12 mouse cellular contexts compared by ENCODE assay signal in the genomic region with DNA sequence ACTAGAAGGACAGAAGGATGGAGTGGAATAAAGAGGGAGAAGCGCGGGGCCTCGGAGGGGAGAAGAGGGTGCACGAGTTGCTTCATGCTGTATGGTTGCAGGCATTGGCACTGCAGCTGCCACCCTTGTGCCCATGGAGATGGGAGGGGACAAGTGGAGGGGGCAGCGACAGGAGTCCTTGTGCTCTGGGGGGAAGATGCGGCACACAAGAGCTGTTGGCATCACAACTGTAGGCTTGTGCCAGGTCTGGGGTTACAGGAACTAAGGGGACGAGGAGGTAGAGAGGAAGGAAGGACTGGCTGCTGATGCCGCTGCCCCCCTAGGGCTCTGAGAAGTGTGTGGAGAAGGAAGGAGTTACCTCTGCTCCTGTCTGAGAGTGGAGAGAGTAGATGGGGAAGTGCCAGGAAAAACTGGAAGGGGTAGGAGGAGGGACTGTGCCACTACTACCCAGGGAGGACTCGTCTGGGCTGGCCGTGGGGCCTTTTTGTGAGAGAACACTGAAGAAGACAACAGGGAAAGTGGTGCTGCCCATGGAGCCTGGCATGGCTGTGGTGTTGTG. TPM values are rescaled to one million over a fixed set of nuclear protein-coding genes. Genes with fewer than 3 reads are reported as not detected.
DNase-seq lines count a peak whose midpoint lies in the region; ATAC-seq and TF ChIP-seq lines count a peak whose summit lies in the region.
"Had no signal": no experiment of that assay in that cellular context is flagged by ENCODE, and none has a peak within 500 bp of the region (broad histone marks: within the 10 kb centered on the region; RNA-seq: fewer than 3 reads in every experiment).

No protein-coding gene starts in this region.

- TF ChIP-seq POLR2A in olfactory bulb, adult 2 months (IDR thresholded peaks at IDR 0.05; ENCODE audit: insufficient read depth, low read depth, low read length): no peak

- TF ChIP-seq CTCF in olfactory bulb, adult 2 months (IDR thresholded peaks at IDR 0.05; ENCODE audit: insufficient read depth, low read depth, low read length): no peak

- H3K4me3 ChIP-seq in neural tube, embryonic 12.5 days: no peak overlapping the region
- peak overlapping the region; percentile 33 for H3K4me3 ChIP-seq in hindbrain, embryonic 14.5 days (replicated peaks; ENCODE audit: low read length)
- H3K4me3 ChIP-seq in olfactory bulb, adult 2 months (ENCODE audit: insufficient read depth, low read depth, low read length): peak overlapping the region; percentile 59

- H3K9ac ChIP-seq in neural tube, embryonic 12.5 days: no peak overlapping the region
- peak overlapping the region; percentile 57 for H3K9ac ChIP-seq in hindbrain, embryonic 14.5 days

- H3K27me3 ChIP-seq in neural tube, embryonic 12.5 days (replicated peaks): no peaks in the 10 kb centered on the region
- H3K27me3 ChIP-seq in hindbrain, embryonic 14.5 days (ENCODE audit: control insufficient read depth, insufficient read depth, low read length): no peaks in the 10 kb centered on the region

- intact Hi-C loops in heart, postnatal 14 days (cut with DNase I): no loop called here

- no peaks in the 10 kb centered on the region for H3K36me3 ChIP-seq in neural tube, embryonic 12.5 days
- peaks cover 3% of the 10 kb centered on the region; the same call in 1 of the 2 replicates for H3K36me3 ChIP-seq in hindbrain, embryonic 14.5 days (replicated peaks; ENCODE audit: control insufficient read depth, insufficient read depth)

- H3K4me2 ChIP-seq in neural tube, embryonic 12.5 days (replicated peaks): peak overlapping the region; percentile 31
- H3K4me2 ChIP-seq in hindbrain, embryonic 14.5 days (replicated peaks): peak overlapping the region; percentile 54

- no peak overlapping the region for H3K27ac ChIP-seq in neural tube, embryonic 12.5 days
- H3K27ac ChIP-seq in hindbrain, embryonic 14.5 days: peak overlapping the region; percentile 96
- peak overlapping the region; percentile 96 for H3K27ac ChIP-seq in olfactory bulb, adult 2 months (ENCODE audit: insufficient read depth, low read depth, low read length)

- H3K4me1 ChIP-seq in neural tube, embryonic 12.5 days: peaks cover 19% of the 10 kb centered on the region
- peaks cover 29% of the 10 kb centered on the region for H3K4me1 ChIP-seq in hindbrain, embryonic 14.5 days (replicated peaks; ENCODE audit: control insufficient read depth, insufficient read depth, low read length)
- peaks cover 30% of the 10 kb centered on the region for H3K4me1 ChIP-seq in olfactory bulb, adult 2 months (ENCODE audit: control insufficient read depth, insufficient read depth, low read length)

- ATAC-seq in neural tube, embryonic 12.5 days (ENCODE audit: low FRiP score, low read depth): peak; percentile 8; the same call in 1 of the 2 replicates
- ATAC-seq in hindbrain, embryonic 14.5 days (ENCODE audit: low FRiP score): peak; percentile 45

- no peak for DNase-seq in neural tube, embryonic 10.5 days (ENCODE audit: extremely low spot score, low spot score)
- DNase-seq in cerebellum, adult 8-10 months: peak; percentile 82
- no peak for DNase-seq in hindbrain, embryonic 14.5 days (ENCODE audit: low spot score)
- no peak for DNase-seq in testis, postnatal 14 days (ENCODE audit: low spot score)
- DNase-seq in heart, postnatal 14 days: no peak
- no peak for DNase-seq in heart, postnatal 4 days
- DNase-seq: embryo, embryonic 11 days; lung, adult 2 months; thymus, postnatal 25 days had no signal

- H3K9me3 ChIP-seq in neural tube, embryonic 12.5 days: no peaks in the 10 kb centered on the region
- no peaks in the 10 kb centered on the region for H3K9me3 ChIP-seq in hindbrain, embryonic 14.5 days (ENCODE audit: control insufficient read depth, low read length)

- 83% methylated on average over 10 of the region's 10 CpGs for WGBS in neural tube, embryonic 12.5 days
- WGBS in hindbrain, embryonic 14.5 days: 58% methylated on average over 10 of the region's 10 CpGs
- 13% methylated on average over 10 of the region's 10 CpGs for WGBS in olfactory bulb, adult 2 months

RNA-seq across cellular contexts. Expression of a gene that starts 37.9 kb away (rescaled TPM):
- polyA plus RNA-seq in neural tube, embryonic 12.5 days (2016; fragmentation: Nextera tagmentation; extraction: Ambion mirVana): 29.4 and 34.4 TPM in 2 replicates
- polyA plus RNA-seq in hindbrain, embryonic 14.5 days (2014; fragmentation: Nextera tagmentation; extraction: Ambion mirVana): 17.8 and 21.5 TPM in 2 replicates
- polyA plus RNA-seq in olfactory bulb, adult 2 months (2012; ENCODE audit: insufficient read depth, insufficient read length, low replicate concordance, missing spikeins): not detected in 2 replicates
- 1 to 10 TPM; 2.5 to 3.3 TPM for total RNA-seq in heart, postnatal 14 days (2021)
- total RNA-seq in heart, postnatal 4 days (2021): 1 to 10 TPM; 2.9 to 3.8 TPM

RNA-seq across cellular contexts. Expression of a gene that starts 39.0 kb away (rescaled TPM):
- polyA plus RNA-seq in neural tube, embryonic 12.5 days (2016; fragmentation: Nextera tagmentation; extraction: Ambion mirVana): 64.1 and 69.1 TPM in 2 replicates
- 42.6 and 43.1 TPM in 2 replicates for polyA plus RNA-seq in hindbrain, embryonic 14.5 days (2014; fragmentation: Nextera tagmentation; extraction: Ambion mirVana)
- not detected in 2 replicates for polyA plus RNA-seq in olfactory bulb, adult 2 months (2012; ENCODE audit: insufficient read depth, insufficient read length, low replicate concordance, missing spikeins)
- 10 to 100 TPM; 23.4 to 28.4 TPM for total RNA-seq in heart, postnatal 14 days (2021)
- total RNA-seq in heart, postnatal 4 days (2021): 10 to 100 TPM; 35.7 to 39.7 TPM

RNA-seq across cellular contexts. Expression of a gene that starts 40.3 kb away (rescaled TPM):
- polyA plus RNA-seq in neural tube, embryonic 12.5 days (2016; fragmentation: Nextera tagmentation; extraction: Ambion mirVana): 25.7 and 26.5 TPM in 2 replicates
- 30.4 and 30.7 TPM in 2 replicates for polyA plus RNA-seq in hindbrain, embryonic 14.5 days (2014; fragmentation: Nextera tagmentation; extraction: Ambion mirVana)
- polyA plus RNA-seq in olfactory bulb, adult 2 months (2012; ENCODE audit: insufficient read depth, insufficient read length, low replicate concordance, missing spikeins): not detected in 2 replicates
- 10 to 100 TPM in 1 of 2 experiments, 1 to 10 TPM in 1; 9.6 to 11.4 TPM for total RNA-seq in heart, postnatal 14 days (2021)
- 10 to 100 TPM; 12.2 to 13.2 TPM for total RNA-seq in heart, postnatal 4 days (2021)

RNA-seq across cellular contexts. Expression of a gene that starts 52.1 kb away (rescaled TPM):
- 7.6 and 12.0 TPM in 2 replicates for polyA plus RNA-seq in neural tube, embryonic 12.5 days (2016; fragmentation: Nextera tagmentation; extraction: Ambion mirVana)
- polyA plus RNA-seq in hindbrain, embryonic 14.5 days (2014; fragmentation: Nextera tagmentation; extraction: Ambion mirVana): 6.3 and 8.6 TPM in 2 replicates
- polyA plus RNA-seq in olfactory bulb, adult 2 months (2012; ENCODE audit: insufficient read depth, insufficient read length, low replicate concordance, missing spikeins): not detected in 2 replicates
- total RNA-seq in heart, postnatal 14 days (2021): 1 to 10 TPM; 4.6 to 5.4 TPM
- total RNA-seq in heart, postnatal 4 days (2021): 1 to 10 TPM; 3.3 to 5.6 TPM

RNA-seq across cellular contexts. Expression of a gene that starts 59.8 kb away (rescaled TPM):
- polyA plus RNA-seq in neural tube, embryonic 12.5 days (2016; fragmentation: Nextera tagmentation; extraction: Ambion mirVana): 7.0 and 11.3 TPM in 2 replicates
- polyA plus RNA-seq in hindbrain, embryonic 14.5 days (2014; fragmentation: Nextera tagmentation; extraction: Ambion mirVana): 5.6 and 6.7 TPM in 2 replicates
- not detected in 2 replicates for polyA plus RNA-seq in olfactory bulb, adult 2 months (2012; ENCODE audit: insufficient read depth, insufficient read length, low replicate concordance, missing spikeins)
- 1,000 to 10,000 TPM; 2,004 to 2,187 TPM for total RNA-seq in heart, postnatal 14 days (2021)
- 1,000 to 10,000 TPM; 1,764 to 1,922 TPM for total RNA-seq in heart, postnatal 4 days (2021)
- polyA plus RNA-seq: spleen, adult 2 months had no signal

Comparison
In these comparisons a context has a peak if more than half of its experiments do, and no peak if none do; other contexts are left out.
1. RNA of a gene that starts 39.0 kb away (polyA plus RNA-seq): 64.1 to 69.1 TPM in neural tube, embryonic 12.5 days and 42.6 to 43.1 TPM in hindbrain, embryonic 14.5 days; not detected in olfactory bulb, adult 2 months; every median in the first group is over 10 times any median in the second.
2. RNA of a gene that starts 40.3 kb away (polyA plus RNA-seq): 30.4 to 30.7 TPM in hindbrain, embryonic 14.5 days and 25.7 to 26.5 TPM in neural tube, embryonic 12.5 days; not detected in olfactory bulb, adult 2 months; every median in the first group is over 10 times any median in the second.